In the genomic region with DNA sequence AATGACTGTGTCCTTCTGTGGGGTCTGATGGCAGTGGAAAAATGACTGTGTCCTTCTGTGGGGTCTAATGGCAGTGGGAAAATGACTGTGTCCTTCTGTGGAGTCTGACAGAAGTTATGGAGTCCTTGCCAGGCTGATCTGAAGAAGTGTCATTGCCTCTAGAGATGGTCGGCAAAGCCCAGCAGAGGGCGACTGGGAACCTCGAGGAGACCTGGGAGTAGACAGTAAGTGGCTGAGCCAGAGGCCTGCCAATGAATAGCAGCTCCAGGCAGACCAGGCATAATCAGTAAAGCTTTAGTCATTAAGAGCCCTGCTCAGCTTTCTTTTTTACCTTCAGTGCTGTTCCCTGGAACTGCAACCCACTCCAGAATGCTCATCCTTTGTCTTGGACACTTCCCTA, we compare ENCODE assay signal across 8 mouse cellular contexts. TPM values are rescaled to one million over a fixed set of nuclear protein-coding genes. Genes with fewer than 3 reads are reported as not detected.
DNase-seq lines count a peak whose midpoint lies in the region; ATAC-seq and TF ChIP-seq lines count a peak whose summit lies in the region.

No protein-coding gene starts in this region.

- H3K4me1 ChIP-seq in neural tube, embryonic 15.5 days = peaks cover 26% of the 10 kb centered on the region
- H3K4me1 ChIP-seq in hindbrain, embryonic 15.5 days (replicated peaks) = peaks cover 31% of the 10 kb centered on the region
- peaks cover 3% of the 10 kb centered on the region; the same call in 1 of the 2 replicates for H3K4me1 ChIP-seq in small intestine, adult 2 months (ENCODE audit: control insufficient read depth, insufficient read depth, insufficient read length, low read length)

- peaks cover 10% of the 10 kb centered on the region for H3K36me3 ChIP-seq in neural tube, embryonic 15.5 days
- peaks cover 11% of the 10 kb centered on the region for H3K36me3 ChIP-seq in hindbrain, embryonic 15.5 days
- H3K36me3 ChIP-seq in small intestine, adult 2 months (ENCODE audit: control insufficient read depth, insufficient read depth, low read length) = peaks cover 9% of the 10 kb centered on the region

- ATAC-seq in neural tube, embryonic 15.5 days (ENCODE audit: low FRiP score) = no peak
- ATAC-seq in hindbrain, embryonic 15.5 days (ENCODE audit: low FRiP score, low read depth) = peak; percentile 43; the same call in 1 of the 2 replicates

- H3K4me2 ChIP-seq in neural tube, embryonic 15.5 days = no peak overlapping the region
- no peak overlapping the region for H3K4me2 ChIP-seq in hindbrain, embryonic 15.5 days

- H3K4me3 ChIP-seq in neural tube, embryonic 15.5 days (replicated peaks) = no peak overlapping the region
- H3K4me3 ChIP-seq in hindbrain, embryonic 15.5 days = no peak overlapping the region
- H3K4me3 ChIP-seq in small intestine, adult 2 months (ENCODE audit: low read depth, low read length) = no peak overlapping the region

- 0% methylated on average over 3 of the region's 3 CpGs for WGBS in neural tube, embryonic 15.5 days
- WGBS in hindbrain, embryonic 15.5 days = 2% methylated on average over 3 of the region's 3 CpGs
- WGBS in small intestine, adult 2 months = 0% methylated on average over 3 of the region's 3 CpGs

- no peak for TF ChIP-seq POLR2A in small intestine, adult 2 months (IDR thresholded peaks at IDR 0.05; ENCODE audit: low read depth, low read length)

- H3K9me3 ChIP-seq in neural tube, embryonic 15.5 days (replicated peaks) = no peaks in the 10 kb centered on the region
- no peaks in the 10 kb centered on the region for H3K9me3 ChIP-seq in hindbrain, embryonic 15.5 days

- no peak overlapping the region for H3K27ac ChIP-seq in neural tube, embryonic 15.5 days (replicated peaks)
- no peak overlapping the region for H3K27ac ChIP-seq in hindbrain, embryonic 15.5 days (replicated peaks)
- H3K27ac ChIP-seq in small intestine, adult 2 months (ENCODE audit: insufficient read depth, low read depth, low read length) = no peak overlapping the region

- DNase-seq in neural tube, embryonic 10.5 days (ENCODE audit: extremely low spot score, low spot score) = peak; percentile 66
- peak; percentile 69 for DNase-seq in cerebellum, adult 9-11 months
- DNase-seq in frontal cortex, postnatal 25 days (ENCODE audit: low spot score in 2 of 2) = peak; percentile 55 to 62
- peak; percentile 59 to 69 for DNase-seq in layer of hippocampus, postnatal 36 days
- DNase-seq in lung, postnatal 4 days = peak; percentile 76

- peak; percentile 61; the same call in 1 of the 2 replicates for TF ChIP-seq CTCF in small intestine, adult 2 months (IDR thresholded peaks at IDR 0.05; ENCODE audit: extremely low read depth, insufficient read length, insufficient replicate concordance, low read depth, low read length)

- H3K27me3 ChIP-seq in neural tube, embryonic 15.5 days (replicated peaks) = no peaks in the 10 kb centered on the region
- no peaks in the 10 kb centered on the region for H3K27me3 ChIP-seq in hindbrain, embryonic 15.5 days
- no peaks in the 10 kb centered on the region for H3K27me3 ChIP-seq in small intestine, adult 2 months (ENCODE audit: control insufficient read depth, insufficient read depth, low read length)

- no peak overlapping the region for H3K9ac ChIP-seq in neural tube, embryonic 15.5 days (replicated peaks)
- no peak overlapping the region for H3K9ac ChIP-seq in hindbrain, embryonic 15.5 days

RNA-seq across cellular contexts. Expression of gene Psmb7, which starts 2.0 kb away (rescaled TPM):
- polyA plus RNA-seq in neural tube, embryonic 15.5 days (2015; fragmentation: Nextera tagmentation; extraction: Ambion mirVana) = 283 and 284 TPM in 2 replicates
- 269 and 274 TPM in 2 replicates for polyA plus RNA-seq in hindbrain, embryonic 15.5 days (2015; fragmentation: Nextera tagmentation; extraction: Ambion mirVana)
- 100 to 1,000 TPM; 202 to 214 TPM for total RNA-seq in layer of hippocampus, postnatal 36 days (2021)
- 15.4 and 28.4 TPM in 2 replicates for polyA plus RNA-seq in small intestine, adult 2 months (2012; rRNA removed)
